Mouse (Mus musculus) bone marrow, adult 2 months (tissue): ENCODE data around the gene Sh2d4b.

Experiments
- CTCF ChIP-seq: fragments of 200-500 bp; IDR thresholded peaks from 2 replicates; pipeline ENCODE4 v1.5.1; 2011; ENCODE audit warnings: low read length, control low read depth; ENCODE audit not compliant: control insufficient read depth, insufficient read depth
- POLR2A ChIP-seq: fragments of 200-500 bp; IDR thresholded peaks from 2 replicates; pipeline ENCODE4 v1.6.1; 2011; ENCODE audit warnings: low read depth, mild to moderate bottlenecking, control low read depth, low read length, borderline replicate concordance; ENCODE audit not compliant: control insufficient read depth

DNA sequence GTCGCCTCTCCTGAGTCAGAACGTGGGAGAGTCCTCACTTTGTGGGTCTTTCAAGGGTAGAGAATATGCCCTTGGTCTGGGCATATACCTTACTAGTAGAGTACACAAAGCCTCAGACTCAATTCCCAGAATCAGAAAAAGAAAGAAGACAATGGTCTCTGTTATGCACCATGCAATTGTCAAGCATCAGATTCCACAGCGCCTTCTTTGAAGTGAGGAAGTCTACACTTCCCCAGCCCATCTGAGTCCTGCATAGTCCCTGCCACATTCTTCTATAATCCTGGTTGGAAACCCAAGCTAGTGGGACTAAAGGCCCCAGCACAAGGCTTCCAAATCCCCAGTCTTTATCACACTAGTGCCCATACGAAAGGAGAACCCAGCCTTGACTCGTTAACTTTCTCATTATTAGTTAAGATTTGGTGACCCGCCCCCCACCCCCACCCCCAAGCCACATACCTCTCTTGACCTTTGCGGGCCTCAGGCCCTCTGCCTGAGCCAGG is 690 bp downstream of the Sh2d4b start:
- no peak for TF ChIP-seq POLR2A
- TF ChIP-seq CTCF: no peak
